Mouse (Mus musculus): ENCODE results near the gene Meis1.

Meis1 gene

GRCm38 (mm10) chr11:18867665-18868064 lies 151.1 kb downstream of the Meis1 start:
- Histone ChIP-seq H3K4me3 (replicated peaks; ENCODE audit: low read length) (no peak overlapping the region), H3K36me3 (ENCODE audit: insufficient read depth, low read length) (no peaks in the 10 kb centered on the region), H3K9me3 (ENCODE audit: low read length) (no peaks in the 10 kb centered on the region), H3K27me3 (ENCODE audit: insufficient read depth, low read length) (peaks cover 29% of the 10 kb centered on the region), H3K4me1 (replicated peaks; ENCODE audit: low read depth, low read length) (peaks cover 13% of the 10 kb centered on the region; the same call in 1 of the 2 replicates)
- TF ChIP-seq POU5F1 (IDR thresholded peaks at IDR 0.05; ENCODE audit: borderline replicate concordance, low read length) (no peak), CTCF (conservative IDR thresholded peaks at IDR 0.05; ENCODE audit: low read length) (no peak), NANOG (IDR thresholded peaks at IDR 0.05; ENCODE audit: borderline replicate concordance, low read length) (no peak)

GRCm38 (mm10) chr11:18866198-18866836 lies 152.5 kb downstream of the Meis1 start:
- peaks cover 24% of the 10 kb centered on the region for H3K27me3 ChIP-seq (ENCODE audit: insufficient read depth, low read length)
- TF ChIP-seq CTCF (conservative IDR thresholded peaks at IDR 0.05; ENCODE audit: low read length), result no peak
- no peaks in the 10 kb centered on the region for H3K9me3 ChIP-seq (ENCODE audit: low read length)
- peaks cover 9% of the 10 kb centered on the region; the same call in 1 of the 2 replicates for H3K4me1 ChIP-seq (replicated peaks; ENCODE audit: low read depth, low read length)
- H3K4me3 ChIP-seq (replicated peaks; ENCODE audit: low read length), result no peak overlapping the region
- no peaks in the 10 kb centered on the region for H3K36me3 ChIP-seq (ENCODE audit: insufficient read depth, low read length)

- Histone ChIP-seq H3K4me1 (replicated peaks; ENCODE audit: low read depth, low read length) (no peaks in the 10 kb centered on the region), H3K27me3 (ENCODE audit: insufficient read depth, low read length) (no peaks in the 10 kb centered on the region), H3K4me3 (replicated peaks; ENCODE audit: low read length) (no peak overlapping the region), H3K9me3 (ENCODE audit: low read length) (peaks cover 3% of the 10 kb centered on the region; the same call in 1 of the 2 replicates), H3K36me3 (ENCODE audit: insufficient read depth, low read length) (no peaks in the 10 kb centered on the region)
- TF ChIP-seq NANOG (IDR thresholded peaks at IDR 0.05; ENCODE audit: borderline replicate concordance, low read length), result no peak
- TF ChIP-seq CTCF (conservative IDR thresholded peaks at IDR 0.05; ENCODE audit: low read length), result no peak
- no peak for TF ChIP-seq POU5F1 (IDR thresholded peaks at IDR 0.05; ENCODE audit: borderline replicate concordance, low read length)
Measured at GRCm38 (mm10) chr11:18850772-18851171, 168.0 kb downstream of the Meis1 start.

- Histone ChIP-seq H3K9me3 (ENCODE audit: low read length) (peaks cover 3% of the 10 kb centered on the region; the same call in 1 of the 2 replicates), H3K4me3 (replicated peaks; ENCODE audit: low read length) (no peak overlapping the region), H3K36me3 (ENCODE audit: insufficient read depth, low read length) (no peaks in the 10 kb centered on the region), H3K4me1 (replicated peaks; ENCODE audit: low read depth, low read length) (no peaks in the 10 kb centered on the region), H3K27me3 (ENCODE audit: insufficient read depth, low read length) (no peaks in the 10 kb centered on the region)
- TF ChIP-seq CTCF (conservative IDR thresholded peaks at IDR 0.05; ENCODE audit: low read length) (no peak), POU5F1 (IDR thresholded peaks at IDR 0.05; ENCODE audit: borderline replicate concordance, low read length) (no peak), NANOG (IDR thresholded peaks at IDR 0.05; ENCODE audit: borderline replicate concordance, low read length) (no peak)
Measured at GRCm38 (mm10) chr11:18847650-18848049, 171.1 kb downstream of the Meis1 start.

- Histone ChIP-seq H3K36me3 (ENCODE audit: insufficient read depth, low read length) (no peaks in the 10 kb centered on the region), H3K4me3 (replicated peaks; ENCODE audit: low read length) (no peak overlapping the region), H3K27me3 (ENCODE audit: insufficient read depth, low read length) (no peaks in the 10 kb centered on the region), H3K9me3 (ENCODE audit: low read length) (peaks cover 3% of the 10 kb centered on the region; the same call in 1 of the 2 replicates), H3K4me1 (replicated peaks; ENCODE audit: low read depth, low read length) (no peaks in the 10 kb centered on the region)
- TF ChIP-seq CTCF (conservative IDR thresholded peaks at IDR 0.05; ENCODE audit: low read length) (no peak), NANOG (IDR thresholded peaks at IDR 0.05; ENCODE audit: borderline replicate concordance, low read length) (no peak), POU5F1 (IDR thresholded peaks at IDR 0.05; ENCODE audit: borderline replicate concordance, low read length) (no peak)
Measured at GRCm38 (mm10) chr11:18846472-18846871, 172.3 kb downstream of the Meis1 start.

- TF ChIP-seq NANOG (IDR thresholded peaks at IDR 0.05; ENCODE audit: borderline replicate concordance, low read length) (no peak), CTCF (conservative IDR thresholded peaks at IDR 0.05; ENCODE audit: low read length) (no peak), POU5F1 (IDR thresholded peaks at IDR 0.05; ENCODE audit: borderline replicate concordance, low read length) (no peak)
- Histone ChIP-seq H3K4me3 (replicated peaks; ENCODE audit: low read length) (no peak overlapping the region), H3K9me3 (ENCODE audit: low read length) (peaks cover 3% of the 10 kb centered on the region; the same call in 1 of the 2 replicates), H3K27me3 (ENCODE audit: insufficient read depth, low read length) (no peaks in the 10 kb centered on the region), H3K36me3 (ENCODE audit: insufficient read depth, low read length) (no peaks in the 10 kb centered on the region), H3K4me1 (replicated peaks; ENCODE audit: low read depth, low read length) (no peaks in the 10 kb centered on the region)
Measured at GRCm38 (mm10) chr11:18845900-18846299, 172.9 kb downstream of the Meis1 start.

GRCm38 (mm10) chr11:18845466-18845865 lies 173.3 kb downstream of the Meis1 start:
- H3K4me3 ChIP-seq (replicated peaks; ENCODE audit: low read length), result no peak overlapping the region
- TF ChIP-seq POU5F1 (IDR thresholded peaks at IDR 0.05; ENCODE audit: borderline replicate concordance, low read length) (no peak), NANOG (IDR thresholded peaks at IDR 0.05; ENCODE audit: borderline replicate concordance, low read length) (no peak), CTCF (conservative IDR thresholded peaks at IDR 0.05; ENCODE audit: low read length) (no peak)
- H3K4me1 ChIP-seq (replicated peaks; ENCODE audit: low read depth, low read length), result no peaks in the 10 kb centered on the region
- H3K27me3 ChIP-seq (ENCODE audit: insufficient read depth, low read length), result no peaks in the 10 kb centered on the region
- no peaks in the 10 kb centered on the region for H3K36me3 ChIP-seq (ENCODE audit: insufficient read depth, low read length)
- H3K9me3 ChIP-seq (ENCODE audit: low read length), result peaks cover 3% of the 10 kb centered on the region; the same call in 1 of the 2 replicates

- no peaks in the 10 kb centered on the region for H3K9me3 ChIP-seq (ENCODE audit: low read length)
- H3K4me3 ChIP-seq (replicated peaks; ENCODE audit: low read length), result no peak overlapping the region
- H3K4me1 ChIP-seq (replicated peaks; ENCODE audit: low read depth, low read length), result no peaks in the 10 kb centered on the region
- no peak for TF ChIP-seq NANOG (IDR thresholded peaks at IDR 0.05; ENCODE audit: borderline replicate concordance, low read length)
- no peak for TF ChIP-seq POU5F1 (IDR thresholded peaks at IDR 0.05; ENCODE audit: borderline replicate concordance, low read length)
- no peak for TF ChIP-seq CTCF (conservative IDR thresholded peaks at IDR 0.05; ENCODE audit: low read length)
- H3K36me3 ChIP-seq (ENCODE audit: insufficient read depth, low read length), result no peaks in the 10 kb centered on the region
- no peaks in the 10 kb centered on the region for H3K27me3 ChIP-seq (ENCODE audit: insufficient read depth, low read length)
Measured at GRCm38 (mm10) chr11:18830087-18830486, 188.7 kb downstream of the Meis1 start.

Data from E14TG2a.4 (cell line).